Mouse (Mus musculus) liver, embryonic 14.5 days (tissue): ENCODE results near the gene Ankrd33. TPM values are rescaled to one million over a fixed set of nuclear protein-coding genes. Genes with fewer than 3 reads are reported as not detected.

Source experiments
- ATAC-seq: fragments of 200-750 bp; cut with Nextera tagmentation; 2 replicates; pipeline ENCODE4 v1.8.0; 2017; ENCODE audit warnings: moderate number of reproducible peaks, mild to moderate bottlenecking, moderate library complexity; ENCODE audit not compliant: insufficient read depth
- DNase-seq, 3 experiments: peaks; one replicate each; pipeline ENCODE4 v3.0.0-alpha.2; 2012 to 2013; ENCODE audit warnings: low read depth in 3 of 3, low spot score in 3 of 3
- H3K27ac ChIP-seq: fragments of 300-500 bp; sonication (generic); 2 replicates; pipeline ENCODE4 v1.5.1; 2014; ENCODE audit warnings: moderate library complexity, mild to moderate bottlenecking, control low read depth, inconsistent platforms
- H3K27me3 ChIP-seq: fragments of 300-500 bp; sonication (generic); 2 replicates; pipeline ENCODE4 v1.6.1; 2014; ENCODE audit warnings: mild to moderate bottlenecking, low read length, moderate library complexity; ENCODE audit not compliant: control insufficient read depth, insufficient read depth
- H3K36me3 ChIP-seq: fragments of 300-500 bp; sonication (generic); replicated peaks from 2 replicates; pipeline ENCODE4 v1.6.1; 2014; ENCODE audit warnings: low read depth; ENCODE audit not compliant: control insufficient read depth, insufficient read depth
- H3K4me1 ChIP-seq, 2 experiments: fragments of 200-500 bp in 1 of 2; fragments of 300-500 bp in 1 of 2; sonication (generic) in 1 of 2; replicated peaks; 2 replicates each; pipeline ENCODE4 v1.6.1; 2012 to 2014; ENCODE audit warnings: antibody characterized with exemption in 1 of 2, inconsistent platforms in 1 of 2, low read length in 1 of 2; ENCODE audit not compliant: control insufficient read depth in 2 of 2, insufficient read depth in 2 of 2
- H3K4me2 ChIP-seq: fragments of 300-500 bp; sonication (generic); 2 replicates; pipeline ENCODE4 v1.6.1; 2014; ENCODE audit warnings: low read depth, mild to moderate bottlenecking, control low read depth, moderate library complexity
- H3K4me3 ChIP-seq, 2 experiments: fragments of 200-500 bp in 1 of 2; fragments of 300-500 bp in 1 of 2; sonication (generic) in 1 of 2; 2 replicates each; pipeline ENCODE4 v1.5.1; 2012 to 2014; ENCODE audit warnings: low read depth in 2 of 2, low read length in 2 of 2, mild to moderate bottlenecking in 2 of 2, control low read depth in 1 of 2, inconsistent platforms in 1 of 2, moderate library complexity in 1 of 2; ENCODE audit not compliant: insufficient read depth in 1 of 2
- H3K9ac ChIP-seq: fragments of 300-500 bp; sonication (generic); replicated peaks from 2 replicates; pipeline ENCODE4 v1.6.1; 2014; ENCODE audit warnings: mild to moderate bottlenecking, control low read depth, moderate library complexity
- H3K9me3 ChIP-seq: fragments of 300-500 bp; sonication (generic); 2 replicates; pipeline ENCODE4 v1.6.1; 2016; ENCODE audit warnings: low read length, mixed read lengths; ENCODE audit not compliant: control insufficient read depth
- CTCF ChIP-seq: IDR thresholded peaks from 2 replicates; pipeline ENCODE4 v1.5.1; 2016; ENCODE audit warnings: antibody characterized with exemption, low read depth, control low read depth
- EP300 ChIP-seq: IDR thresholded peaks from 2 replicates; pipeline ENCODE4 v1.6.1; 2016; ENCODE audit warnings: antibody characterized with exemption, low read depth
- WGBS: fragments of 180-500 bp; shearing (Covaris S2); extraction: QIAGEN DNeasy Blood & Tissue Kit; methylation state at CpG from one replicate; pipeline ENCODE4 v1.1.7; 2014; ENCODE audit not compliant: insufficient replicate concordance; 5-methylcytosine and 5-hydroxymethylcytosine counted together
- polyA plus RNA-seq, 2 experiments: library from polyadenylated mRNA; depleted of rRNA in 1 of 2; stranded (reverse) in 1 of 2; unstranded in 1 of 2; fragments of >200 nt; fragmentation: Nextera tagmentation in 1 of 2; extraction: Ambion mirVana in 1 of 2; gene quantifications; 2 replicates each; pipeline versions ENCODE4 v1.2.1 to v1.2.3; 2012 to 2014

Gene Ankrd33
- polyA plus RNA-seq, 2 experiments, result not detected

GRCm38 (mm10) chr15:101100996-101101395 lies 14.6 kb upstream of the Ankrd33 start:
- H3K27ac ChIP-seq, result no peak overlapping the region
- DNase-seq (no peak), ATAC-seq (no peak)
- H3K9ac ChIP-seq, result no peak overlapping the region
- TF ChIP-seq EP300 (no peak), CTCF (no peak)
- H3K4me1 ChIP-seq, result no peaks in the 10 kb centered on the region; a peak in 1 of 4 replicates
- no peaks in the 10 kb centered on the region for H3K36me3 ChIP-seq
- 48% methylated on average over 3 of the region's 3 CpGs for WGBS
- H3K9me3 ChIP-seq, result no peaks in the 10 kb centered on the region
- H3K4me3 ChIP-seq, result no peak overlapping the region
- no peaks in the 10 kb centered on the region; the same call in 1 of the 2 replicates for H3K27me3 ChIP-seq
- no peak overlapping the region for H3K4me2 ChIP-seq

- Histone ChIP-seq H3K4me2 (no peak overlapping the region), H3K9ac (no peak overlapping the region), H3K9me3 (no peaks in the 10 kb centered on the region), H3K4me3 (no peak overlapping the region), H3K4me1 (no peaks in the 10 kb centered on the region; a peak in 1 of 4 replicates), H3K36me3 (no peaks in the 10 kb centered on the region), H3K27me3 (no peaks in the 10 kb centered on the region), H3K27ac (no peak overlapping the region)
- WGBS, result 49% methylated on average over 9 of the region's 9 CpGs
- ATAC-seq, result no peak
- DNase-seq, result no peak
- TF ChIP-seq EP300, result no peak
- no peak for TF ChIP-seq CTCF
These were observed 11.8 kb upstream of the Ankrd33 start for GRCm38 (mm10) chr15:101103605-101104304.

- Histone ChIP-seq H3K4me2 (peak overlapping the region; percentile 36; the same call in 1 of the 2 replicates), H3K27me3 (no peaks in the 10 kb centered on the region), H3K9ac (no peak overlapping the region), H3K4me1 (no peaks in the 10 kb centered on the region; a peak in 1 of 4 replicates), H3K4me3 (no peak overlapping the region; a peak in 1 of 4 replicates), H3K27ac (no peak overlapping the region), H3K36me3 (no peaks in the 10 kb centered on the region), H3K9me3 (no peaks in the 10 kb centered on the region)
- WGBS, result 16% methylated on average over 12 of the region's 12 CpGs
- DNase-seq, result peak; percentile 13 to 37 (median 16)
- ATAC-seq, result no peak
- TF ChIP-seq EP300 (no peak), CTCF (peak; percentile 92)
These were observed 10.0 kb upstream of the Ankrd33 start for GRCm38 (mm10) chr15:101105496-101105994.

GRCm38 (mm10) chr15:101106011-101106410 lies 9.5 kb upstream of the Ankrd33 start:
- no peak for TF ChIP-seq EP300
- TF ChIP-seq CTCF, result no peak
- H3K27me3 ChIP-seq, result no peaks in the 10 kb centered on the region
- H3K9ac ChIP-seq, result no peak overlapping the region
- DNase-seq, result no peak
- H3K4me1 ChIP-seq, result no peaks in the 10 kb centered on the region; a peak in 1 of 4 replicates
- H3K4me3 ChIP-seq, result no peak overlapping the region
- no peak overlapping the region for H3K27ac ChIP-seq
- H3K9me3 ChIP-seq, result no peaks in the 10 kb centered on the region
- no peak overlapping the region for H3K4me2 ChIP-seq
- H3K36me3 ChIP-seq, result no peaks in the 10 kb centered on the region
- no peak for ATAC-seq
- 71% methylated on average over 10 of the region's 10 CpGs for WGBS

- no peak overlapping the region for H3K4me2 ChIP-seq
- no peak for TF ChIP-seq EP300
- no peak for TF ChIP-seq CTCF
- H3K27me3 ChIP-seq, result no peaks in the 10 kb centered on the region
- no peak overlapping the region for H3K9ac ChIP-seq
- no peak overlapping the region for H3K4me3 ChIP-seq
- H3K27ac ChIP-seq, result no peak overlapping the region
- H3K36me3 ChIP-seq, result no peaks in the 10 kb centered on the region
- DNase-seq, result no peak
- 62% methylated on average over 5 of the region's 5 CpGs for WGBS
- H3K4me1 ChIP-seq, result no peaks in the 10 kb centered on the region; a peak in 1 of 4 replicates
- no peaks in the 10 kb centered on the region for H3K9me3 ChIP-seq
- ATAC-seq, result no peak
These were observed 7.5 kb upstream of the Ankrd33 start for GRCm38 (mm10) chr15:101107906-101108671.
